Mouse (Mus musculus) embryonic fibroblast, embryonic 13.5 days (primary cell): ENCODE data around the gene Pcbp3. TPM values are rescaled to one million over a fixed set of nuclear protein-coding genes. Genes with fewer than 3 reads are reported as not detected.

ENCODE experiments used
- H3K27ac ChIP-seq: 2 replicates; pipeline ENCODE4 v1.5.1; 2012; ENCODE audit warnings: low read length, control low read depth, inconsistent platforms; ENCODE audit not compliant: insufficient read depth
- H3K4me1 ChIP-seq: 2 replicates; pipeline ENCODE4 v1.6.1; 2011; ENCODE audit warnings: low read length; ENCODE audit not compliant: control insufficient read depth, insufficient read depth
- H3K4me3 ChIP-seq: 2 replicates; pipeline ENCODE4 v1.5.1; 2011; ENCODE audit warnings: mild to moderate bottlenecking, control low read depth, low read length; ENCODE audit not compliant: insufficient read depth
- CTCF ChIP-seq: IDR thresholded peaks from 2 replicates; pipeline ENCODE4 v1.5.1; 2011; ENCODE audit warnings: mild to moderate bottlenecking, control low read depth, low read length, moderate library complexity, borderline replicate concordance; ENCODE audit not compliant: insufficient read depth
- POLR2A ChIP-seq: IDR thresholded peaks from 2 replicates; pipeline ENCODE4 v1.6.1; 2011; ENCODE audit warnings: low read depth, mild to moderate bottlenecking, control low read depth, low read length, moderate library complexity
- polyA plus RNA-seq: library from polyadenylated mRNA; stranded (reverse); fragments of >200 nt; gene quantifications from 2 replicates; pipeline ENCODE4 v1.2.4, GENCODE M21; 2011; ENCODE audit warnings: low read depth; ENCODE audit not compliant: missing spikeins, insufficient read length

The Pcbp3 gene
- polyA plus RNA-seq, 1 experiment = 12.0 TPM

GRCm38 (mm10) chr10:76891456-76891855 is 70.2 kb downstream of the Pcbp3 start:
- Histone ChIP-seq H3K27ac (no peak overlapping the region), H3K4me3 (no peak overlapping the region), H3K4me1 (no peaks in the 10 kb centered on the region; the same call in 1 of the 2 replicates)
- TF ChIP-seq CTCF (no peak), POLR2A (no peak)

GRCm38 (mm10) chr10:76883442-76884244 is 78.0 kb downstream of the Pcbp3 start:
- TF ChIP-seq CTCF = no peak
- no peak for TF ChIP-seq POLR2A

GRCm38 (mm10) chr10:76882644-76883441 is 78.8 kb downstream of the Pcbp3 start:
- Histone ChIP-seq H3K4me3 (no peak overlapping the region), H3K27ac (no peak overlapping the region), H3K4me1 (no peaks in the 10 kb centered on the region)
- TF ChIP-seq POLR2A = no peak
- TF ChIP-seq CTCF = no peak

More at GRCm38 (mm10) chr10:76883442-76884244, 78.0 kb downstream of the Pcbp3 start:
- H3K4me1 ChIP-seq = no peaks in the 10 kb centered on the region
- H3K27ac ChIP-seq = no peak overlapping the region
- H3K4me3 ChIP-seq = no peak overlapping the region

- Histone ChIP-seq H3K4me1 (no peaks in the 10 kb centered on the region), H3K27ac (no peak overlapping the region), H3K4me3 (no peak overlapping the region)
- TF ChIP-seq POLR2A = no peak
- TF ChIP-seq CTCF = no peak
Measured at GRCm38 (mm10) chr10:76881900-76882299, 79.8 kb downstream of the Pcbp3 start.

- Histone ChIP-seq H3K4me3 (no peak overlapping the region), H3K27ac (no peak overlapping the region), H3K4me1 (peaks cover 13% of the 10 kb centered on the region)
- no peak for TF ChIP-seq POLR2A
- no peak for TF ChIP-seq CTCF
Measured at GRCm38 (mm10) chr10:76875310-76875709, 86.4 kb downstream of the Pcbp3 start.

GRCm38 (mm10) chr10:76874879-76875278 is 86.8 kb downstream of the Pcbp3 start:
- no peak overlapping the region for H3K27ac ChIP-seq
- H3K4me3 ChIP-seq = no peak overlapping the region
- peaks cover 13% of the 10 kb centered on the region for H3K4me1 ChIP-seq
- TF ChIP-seq CTCF (no peak), POLR2A (no peak)

GRCm38 (mm10) chr10:76874398-76874797 is 87.3 kb downstream of the Pcbp3 start:
- no peak overlapping the region for H3K4me3 ChIP-seq
- no peak overlapping the region for H3K27ac ChIP-seq
- TF ChIP-seq POLR2A (no peak), CTCF (no peak)
- peaks cover 13% of the 10 kb centered on the region for H3K4me1 ChIP-seq

GRCm38 (mm10) chr10:76873948-76874347 is 87.7 kb downstream of the Pcbp3 start:
- no peak overlapping the region for H3K4me3 ChIP-seq
- TF ChIP-seq POLR2A (no peak), CTCF (no peak)
- H3K27ac ChIP-seq = peak overlapping the region; percentile 32; the same call in 1 of the 2 replicates
- peaks cover 13% of the 10 kb centered on the region for H3K4me1 ChIP-seq

GRCm38 (mm10) chr10:76872736-76873135 is 89.0 kb downstream of the Pcbp3 start:
- Histone ChIP-seq H3K4me3 (no peak overlapping the region), H3K4me1 (peaks cover 13% of the 10 kb centered on the region), H3K27ac (no peak overlapping the region)
- TF ChIP-seq POLR2A (no peak), CTCF (no peak)

- TF ChIP-seq POLR2A = no peak
- TF ChIP-seq CTCF = no peak
- no peak overlapping the region for H3K27ac ChIP-seq
- no peaks in the 10 kb centered on the region for H3K4me1 ChIP-seq
Measured at GRCm38 (mm10) chr10:76865936-76866335, 95.8 kb downstream of the Pcbp3 start.

More at GRCm38 (mm10) chr10:76865936-76866335, 95.8 kb downstream of the Pcbp3 start:
- no peak overlapping the region for H3K4me3 ChIP-seq
